Mouse (Mus musculus): ENCODE results near the gene Fbxo34. TPM values are rescaled to one million over a fixed set of nuclear protein-coding genes. Genes with fewer than 3 reads are reported as not detected.

Gene Fbxo34
- total and polyA plus RNA-seq, 3 experiments: 11.1 to 25.9 (median 11.9) TPM

- TF ChIP-seq MXI1 (IDR thresholded peaks at IDR 0.05; ENCODE audit: low read depth, low read length) (no peak), UBTF (IDR thresholded peaks at IDR 0.05; ENCODE audit: low read depth, low read length) (no peak), SMC3 (IDR thresholded peaks at IDR 0.05; ENCODE audit: low read depth, low read length) (no peak), PAX5 (IDR thresholded peaks at IDR 0.05; ENCODE audit: low read length) (no peak), MEF2A (IDR thresholded peaks at IDR 0.05; ENCODE audit: borderline replicate concordance, low read depth, low read length) (no peak), SIN3A (IDR thresholded peaks at IDR 0.05; ENCODE audit: low read length) (no peak), ZMIZ1 (IDR thresholded peaks at IDR 0.05; ENCODE audit: low read depth, low read length) (no peak), ETS1 (conservative IDR thresholded peaks at IDR 0.05; ENCODE audit: low read depth, low read length) (no peak), JUN (IDR thresholded peaks at IDR 0.05; ENCODE audit: insufficient read depth, low read depth, low read length) (no peak), ZC3H11A (IDR thresholded peaks at IDR 0.05; ENCODE audit: low read depth, low read length) (no peak), MAZ (IDR thresholded peaks at IDR 0.05; ENCODE audit: low read depth, low read length) (no peak), HCFC1 (IDR thresholded peaks at IDR 0.05; ENCODE audit: low read depth, low read length) (no peak), JUND (conservative IDR thresholded peaks at IDR 0.05; ENCODE audit: low read depth, low read length) (no peak), ZNF384 (IDR thresholded peaks at IDR 0.05; ENCODE audit: low read depth, low read length) (no peak), RAD21 (IDR thresholded peaks at IDR 0.05; ENCODE audit: low read depth, low read length) (no peak), TCF12 (IDR thresholded peaks at IDR 0.05; ENCODE audit: low read depth, low read length) (no peak), NRF1 (IDR thresholded peaks at IDR 0.05; ENCODE audit: low read depth, low read length) (no peak), BHLHE40 (IDR thresholded peaks at IDR 0.05; ENCODE audit: low read depth, low read length) (no peak), KAT2A (IDR thresholded peaks at IDR 0.05; ENCODE audit: insufficient replicate concordance, low read length) (no peak), USF1 (IDR thresholded peaks at IDR 0.05; ENCODE audit: low read depth, low read length) (no peak)
- peak overlapping the region in 1 of 3 experiments; percentile 89 for H3K4me3 ChIP-seq (replicated peaks in 1 of 3; ENCODE audit: low read depth in 2 of 3, low read length in 2 of 3, poor library complexity in 1 of 3)
- H3K27ac ChIP-seq (ENCODE audit: insufficient read depth, low read depth): no peak overlapping the region
- dilution Hi-C loops (cut with MboI; ENCODE audit: extremely low pct_ligation_motif_present, extremely low pct_unique_long_range_greater_than_20kb, low sequenced_read_pairs): no loop called here
- H3K4me2 ChIP-seq (ENCODE audit: insufficient read depth, low read depth, poor library complexity, severe bottlenecking): peak overlapping the region; percentile 33; the same call in 1 of the 2 replicates
- H3K9me3 ChIP-seq (replicated peaks; ENCODE audit: low read length): no peaks in the 10 kb centered on the region
- H3K79me2 ChIP-seq (replicated peaks; ENCODE audit: control insufficient read depth, extremely low read depth, insufficient read depth, poor library complexity, severe bottlenecking): peaks cover 16% of the 10 kb centered on the region
- in situ Hi-C loops (cut with MboI; ENCODE audit: low pct_ligation_motif_present, low pct_unique_long_range_greater_than_20kb, low sequenced_read_pairs): no loop called here
- no peak overlapping the region for H3K9ac ChIP-seq (ENCODE audit: insufficient read depth, low read depth)
- no peak for DNase-seq (ENCODE audit: extremely low read depth)
- H3K27me3 ChIP-seq (replicated peaks): no peaks in the 10 kb centered on the region
- peaks cover 10 to 33% of the 10 kb centered on the region in 2 experiments for H3K4me1 ChIP-seq (ENCODE audit: control insufficient read depth in 1 of 2, insufficient read depth in 2 of 2)
- H3K36me3 ChIP-seq (replicated peaks in 1 of 2; ENCODE audit: control insufficient read depth in 1 of 2, insufficient read depth in 1 of 2, low read length in 1 of 2): peaks cover 2 to 22% of the 10 kb centered on the region in 2 experiments
These were observed 23.7 kb downstream of the Fbxo34 start for GRCm38 (mm10) chr14:47473891-47474290.

Measured in CH12.LX (cell line).